Mouse (Mus musculus) induced T-regulatory cell, adult 2 months (primary cell): ENCODE measurements around the gene Pxt1.

Experiments
- DNase-seq: peaks from one replicate; pipeline ENCODE4 v3.0.0-alpha.2; 2012; ENCODE audit warnings: low read depth

The Pxt1 gene

GRCm38 (mm10) chr17:28915060-28915628 lies 28.5 kb downstream of the Pxt1 start, which contains the start of gene 4930539E08Rik:
4930539E08Rik (minus strand) TSS chr17:28915324.
- no peak for DNase-seq

- DNase-seq: no peak
These were observed 29.7 kb downstream of the Pxt1 start for GRCm38 (mm10) chr17:28913940-28914339.

GRCm38 (mm10) chr17:28913200-28913599 lies 30.4 kb downstream of the Pxt1 start:
- DNase-seq: no peak

GRCm38 (mm10) chr17:28910139-28910538 lies 33.5 kb downstream of the Pxt1 start:
- peak; percentile 45 for DNase-seq

GRCm38 (mm10) chr17:28909252-28909941 lies 34.2 kb downstream of the Pxt1 start:
- peak; percentile 74 for DNase-seq

- DNase-seq: peak; percentile 73
These were observed 35.7 kb downstream of the Pxt1 start for GRCm38 (mm10) chr17:28907959-28908358.

- DNase-seq: no peak
These were observed 38.2 kb downstream of the Pxt1 start for GRCm38 (mm10) chr17:28905377-28905916.

- peak; percentile 84 for DNase-seq
These were observed 38.9 kb downstream of the Pxt1 start for GRCm38 (mm10) chr17:28904546-28905376.

- peak; percentile 32 for DNase-seq
These were observed 42.1 kb downstream of the Pxt1 start for GRCm38 (mm10) chr17:28901559-28901958.

- DNase-seq: no peak
These were observed 44.2 kb downstream of the Pxt1 start for GRCm38 (mm10) chr17:28899427-28899826.

GRCm38 (mm10) chr17:28898249-28898648 lies 45.4 kb downstream of the Pxt1 start:
- no peak for DNase-seq

GRCm38 (mm10) chr17:28897817-28898216 lies 45.8 kb downstream of the Pxt1 start:
- DNase-seq: no peak

GRCm38 (mm10) chr17:28896095-28896780 lies 47.4 kb downstream of the Pxt1 start:
- DNase-seq: peak; percentile 41

- no peak for DNase-seq
These were observed 48.3 kb downstream of the Pxt1 start for GRCm38 (mm10) chr17:28895217-28895875.

GRCm38 (mm10) chr17:28894050-28894767 lies 49.4 kb downstream of the Pxt1 start:
- peak; percentile 24 for DNase-seq

GRCm38 (mm10) chr17:28886266-28886665 lies 57.4 kb downstream of the Pxt1 start:
- no peak for DNase-seq

GRCm38 (mm10) chr17:28885231-28885630 lies 58.4 kb downstream of the Pxt1 start:
- DNase-seq: no peak
